Mouse (Mus musculus) E14TG2a.4 (cell line): ENCODE results near the gene S100b.
A peak's percentile ranks its signal among the peaks of the same experiment; 100 is the strongest.

Source experiments
- H3K27me3 ChIP-seq: 2 replicates; pipeline ENCODE4 v1.6.1; 2014; ENCODE audit warnings: low read length, control low read depth; ENCODE audit not compliant: insufficient read depth
- H3K36me3 ChIP-seq: 2 replicates; pipeline ENCODE4 v1.6.1; 2014; ENCODE audit warnings: low read length, control low read depth; ENCODE audit not compliant: insufficient read depth
- H3K4me1 ChIP-seq: replicated peaks from 2 replicates; pipeline ENCODE4 v1.6.1; 2014; ENCODE audit warnings: low read depth, low read length, control low read depth
- H3K4me3 ChIP-seq: replicated peaks from 2 replicates; pipeline ENCODE4 v1.5.1; 2014; ENCODE audit warnings: mild to moderate bottlenecking, low read length
- H3K9me3 ChIP-seq: 2 replicates; pipeline ENCODE4 v1.6.1; 2014; ENCODE audit warnings: low read length, control low read depth
- CTCF ChIP-seq: conservative IDR thresholded peaks from 2 replicates; pipeline ENCODE4 v1.5.1; 2014; ENCODE audit warnings: low read length
- NANOG ChIP-seq: IDR thresholded peaks from 2 replicates; pipeline ENCODE4 v1.6.1; 2014; ENCODE audit warnings: borderline replicate concordance, low read length, mixed read lengths
- POU5F1 ChIP-seq: IDR thresholded peaks from 2 replicates; pipeline ENCODE4 v1.6.1; 2014; ENCODE audit warnings: low read length, borderline replicate concordance

S100b gene

GRCm38 (mm10) chr10:76229627-76230026 is 24.0 kb upstream of the S100b start:
- Histone ChIP-seq H3K27me3 (no peaks in the 10 kb centered on the region), H3K4me3 (no peak overlapping the region), H3K4me1 (no peaks in the 10 kb centered on the region), H3K36me3 (no peaks in the 10 kb centered on the region), H3K9me3 (no peaks in the 10 kb centered on the region)
- TF ChIP-seq NANOG (no peak), CTCF (peak; percentile 64)

GRCm38 (mm10) chr10:76237341-76238225 is 16.1 kb upstream of the S100b start, which contains the start of gene Prmt2:
Gene Prmt2 (minus strand): TSS chr10:76237865.
- Histone ChIP-seq H3K4me1 (peaks cover 14% of the 10 kb centered on the region), H3K9me3 (no peaks in the 10 kb centered on the region)

GRCm38 (mm10) chr10:76239401-76239800 is 14.3 kb upstream of the S100b start:
- Histone ChIP-seq H3K27me3 (peaks cover 13% of the 10 kb centered on the region), H3K4me1 (peaks cover 14% of the 10 kb centered on the region), H3K4me3 (no peak overlapping the region), H3K36me3 (no peaks in the 10 kb centered on the region), H3K9me3 (no peaks in the 10 kb centered on the region)
- TF ChIP-seq POU5F1 (no peak), CTCF (no peak), NANOG (no peak)

More at GRCm38 (mm10) chr10:76237341-76238225, 16.1 kb upstream of the S100b start, which contains the start of gene Prmt2:
- Histone ChIP-seq H3K36me3 (no peaks in the 10 kb centered on the region), H3K27me3 (peaks cover 13% of the 10 kb centered on the region), H3K4me3 (peak within 1 kb of the TSS; percentile 83)
- no peak for TF ChIP-seq POU5F1
- no peak for TF ChIP-seq NANOG
- no peak for TF ChIP-seq CTCF

GRCm38 (mm10) chr10:76245106-76245505 is 8.5 kb upstream of the S100b start:
- Histone ChIP-seq H3K4me3 (no peak overlapping the region), H3K27me3 (peaks cover 8% of the 10 kb centered on the region; the same call in 1 of the 2 replicates), H3K9me3 (no peaks in the 10 kb centered on the region), H3K4me1 (peaks cover 16% of the 10 kb centered on the region), H3K36me3 (no peaks in the 10 kb centered on the region)
- TF ChIP-seq POU5F1 (no peak), CTCF (no peak), NANOG (no peak)

GRCm38 (mm10) chr10:76246601-76247000 is 7.1 kb upstream of the S100b start:
- Histone ChIP-seq H3K27me3 (peaks cover 7% of the 10 kb centered on the region; the same call in 1 of the 2 replicates), H3K4me1 (peaks cover 16% of the 10 kb centered on the region), H3K36me3 (no peaks in the 10 kb centered on the region), H3K9me3 (no peaks in the 10 kb centered on the region), H3K4me3 (no peak overlapping the region)
- TF ChIP-seq CTCF (no peak), NANOG (no peak), POU5F1 (no peak)

GRCm38 (mm10) chr10:76247960-76248646 is 5.5 kb upstream of the S100b start:
- no peaks in the 10 kb centered on the region for H3K9me3 ChIP-seq
- peaks cover 7% of the 10 kb centered on the region; the same call in 1 of the 2 replicates for H3K27me3 ChIP-seq
- TF ChIP-seq POU5F1: no peak
- no peak for TF ChIP-seq NANOG
- no peak for TF ChIP-seq CTCF
- peak overlapping the region; percentile 17; the same call in 1 of the 2 replicates for H3K4me3 ChIP-seq
- peaks cover 16% of the 10 kb centered on the region for H3K4me1 ChIP-seq
- H3K36me3 ChIP-seq: no peaks in the 10 kb centered on the region

GRCm38 (mm10) chr10:76248647-76248968 is 5.0 kb upstream of the S100b start:
- peaks cover 7% of the 10 kb centered on the region; the same call in 1 of the 2 replicates for H3K27me3 ChIP-seq
- H3K9me3 ChIP-seq: no peaks in the 10 kb centered on the region
- TF ChIP-seq CTCF (no peak), POU5F1 (no peak), NANOG (no peak)
- H3K4me1 ChIP-seq: peaks cover 16% of the 10 kb centered on the region
- H3K36me3 ChIP-seq: no peaks in the 10 kb centered on the region
- H3K4me3 ChIP-seq: peak overlapping the region; percentile 17; the same call in 1 of the 2 replicates

GRCm38 (mm10) chr10:76250870-76251269 is 2.8 kb upstream of the S100b start:
- Histone ChIP-seq H3K27me3 (peaks cover 7% of the 10 kb centered on the region; the same call in 1 of the 2 replicates), H3K9me3 (no peaks in the 10 kb centered on the region)
- no peak for TF ChIP-seq CTCF
- no peak for TF ChIP-seq NANOG
- no peak for TF ChIP-seq POU5F1

More at GRCm38 (mm10) chr10:76250870-76251269, 2.8 kb upstream of the S100b start:
- Histone ChIP-seq H3K4me3 (no peak overlapping the region), H3K4me1 (peaks cover 16% of the 10 kb centered on the region), H3K36me3 (no peaks in the 10 kb centered on the region)
